Mouse (Mus musculus) embryonic stem cell, embryonic (primary cell): ENCODE measurements at regions not wholly inside any gene's neighbourhood (a gene's known extent, or its start where the extent isn't known, plus 50 kb on each side); places are given as distances from the start of the nearest gene placed in this dataset.

ENCODE experiments used
- CTCF ChIA-PET, 4 experiments: fragments of 300-600 bp in 2 of 4; fragments of 350-600 bp in 2 of 4; sonication (Branson Sonifier 250); formaldehyde crosslinking; loops; one replicate each; lab custom pipeline; 2022; ENCODE audit warnings: inconsistent platforms in 2 of 4; lab: Charles Lee
- POLR2A ChIA-PET, 4 experiments: fragments of 300-600 bp in 2 of 4; fragments of 350-600 bp in 2 of 4; sonication (Branson Sonifier 250); formaldehyde crosslinking; loops; one replicate each; lab custom pipeline; 2022; ENCODE audit warnings: antibody characterized with exemption in 4 of 4, inconsistent platforms in 1 of 4; lab: Charles Lee

GRCm38 (mm10) chr8:91854369-91854768 lies 52.5 kb upstream of the Irx3 start:
- POLR2A ChIA-PET = interaction anchor here in 2 of 4 experiments (0.5 kb wide), 2 partner anchors 56 to 335 kb away, joined by 3 read pairs; no protein-coding TSS in a partner anchor
- CTCF ChIA-PET = no interaction called here

- POLR2A ChIA-PET = interaction anchor here in 1 of 4 experiments (0.5 kb wide), 1 partner anchor 14 kb away, joined by 6 read pairs; no protein-coding TSS in a partner anchor
- CTCF ChIA-PET = interaction anchor here in 1 of 4 experiments (0.6 kb wide), 1 partner anchor 365 kb away, joined by 4 read pairs; no protein-coding TSS in a partner anchor
Observed at GRCm38 (mm10) chr8:91853803-91854202, 51.9 kb upstream of the Irx3 start.

- CTCF ChIA-PET = interaction anchor here in 1 of 4 experiments (0.6 kb wide), 1 partner anchor 365 kb away, joined by 4 read pairs; no protein-coding TSS in a partner anchor
Observed at GRCm38 (mm10) chr8:91853336-91853735, 51.5 kb upstream of the Irx3 start.

More at GRCm38 (mm10) chr8:91853336-91853735, 51.5 kb upstream of the Irx3 start:
- POLR2A ChIA-PET = interaction anchor here in 1 of 4 experiments (0.5 kb wide), 1 partner anchor 14 kb away, joined by 6 read pairs; no protein-coding TSS in a partner anchor
